Comparison of ENCODE assay signal across 10 mouse cellular contexts in the genomic region with DNA sequence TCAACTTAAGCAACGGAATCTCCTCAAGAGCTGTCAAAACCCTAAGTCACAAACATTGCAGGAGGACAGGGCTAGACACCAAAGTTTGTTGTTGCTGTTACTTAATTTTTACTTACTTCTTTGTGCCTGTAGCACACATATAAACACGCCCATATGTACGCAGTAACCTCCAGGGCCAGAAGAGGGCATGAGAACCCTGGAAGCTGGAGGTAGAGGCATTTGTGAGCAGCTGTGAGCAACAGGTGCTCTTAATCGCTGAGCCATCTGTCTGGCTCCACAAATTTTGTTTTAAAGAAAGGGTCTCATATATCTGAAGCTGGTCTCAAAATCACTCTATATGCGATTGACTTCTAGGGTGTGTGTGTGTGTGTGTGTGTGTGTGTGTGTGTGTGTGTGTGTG. TPM values are rescaled to one million over a fixed set of nuclear protein-coding genes. Genes with fewer than 3 reads are reported as not detected.
DNase-seq lines count a peak whose midpoint lies in the region; ATAC-seq and TF ChIP-seq lines count a peak whose summit lies in the region.
"Had no signal": no experiment of that assay in that cellular context is flagged by ENCODE, and none has a peak within 500 bp of the region (broad histone marks: within the 10 kb centered on the region; RNA-seq: fewer than 3 reads in every experiment).

No protein-coding gene starts in this region.

- WGBS in hindbrain, embryonic 14.5 days = 63% methylated on average over 5 of the region's 5 CpGs
- 56% methylated on average over 5 of the region's 5 CpGs for WGBS in hindbrain, embryonic 13.5 days

- H3K9me3 ChIP-seq in hindbrain, embryonic 14.5 days (ENCODE audit: control insufficient read depth, low read length) = no peaks in the 10 kb centered on the region
- H3K9me3 ChIP-seq in hindbrain, embryonic 13.5 days = no peaks in the 10 kb centered on the region
- no peaks in the 10 kb centered on the region for H3K9me3 ChIP-seq in E14TG2a.4 (ENCODE audit: low read length)
- H3K9me3 ChIP-seq: embryonic facial prominence, embryonic 13.5 days; midbrain, embryonic 12.5 days had no signal

- no peak overlapping the region for H3K9ac ChIP-seq in hindbrain, embryonic 14.5 days
- no peak overlapping the region for H3K9ac ChIP-seq in hindbrain, embryonic 13.5 days
- H3K9ac ChIP-seq: embryonic facial prominence, embryonic 13.5 days; midbrain, embryonic 12.5 days had no signal

- H3K4me2 ChIP-seq in hindbrain, embryonic 14.5 days (replicated peaks) = no peak overlapping the region
- H3K4me2 ChIP-seq in hindbrain, embryonic 13.5 days = no peak overlapping the region
- H3K4me2 ChIP-seq: embryonic facial prominence, embryonic 13.5 days; midbrain, embryonic 12.5 days had no signal

- H3K27me3 ChIP-seq in hindbrain, embryonic 14.5 days (ENCODE audit: control insufficient read depth, insufficient read depth, low read length) = no peaks in the 10 kb centered on the region
- H3K27me3 ChIP-seq in hindbrain, embryonic 13.5 days = no peaks in the 10 kb centered on the region
- no peaks in the 10 kb centered on the region for H3K27me3 ChIP-seq in E14TG2a.4 (ENCODE audit: insufficient read depth, low read length)
- H3K27me3 ChIP-seq: embryonic facial prominence, embryonic 13.5 days; midbrain, embryonic 12.5 days had no signal

- no peak overlapping the region for H3K27ac ChIP-seq in hindbrain, embryonic 14.5 days
- H3K27ac ChIP-seq in hindbrain, embryonic 13.5 days = no peak overlapping the region
- H3K27ac ChIP-seq: embryonic facial prominence, embryonic 13.5 days; midbrain, embryonic 12.5 days had no signal

- no peak for ATAC-seq in hindbrain, embryonic 14.5 days (ENCODE audit: low FRiP score)
- no peak for ATAC-seq in hindbrain, embryonic 13.5 days (ENCODE audit: low FRiP score)

- TF ChIP-seq CTCF in E14TG2a.4 (conservative IDR thresholded peaks at IDR 0.05; ENCODE audit: low read length) = peak; percentile 40

- peak; percentile 38 for DNase-seq in hindbrain, embryonic 14.5 days (ENCODE audit: low spot score)
- peak; percentile 40 for DNase-seq in c-Kit-positive CD71-positive TER-119-positive erythroid progenitor cells, embryonic 14.5 days (ENCODE audit: low spot score)
- peak; percentile 53 for DNase-seq in kidney, postnatal 14 days
- peak; percentile 68 for DNase-seq in retina, embryonic 14.5 days (ENCODE audit: low spot score)
- DNase-seq in urinary bladder, adult 18-20 months (ENCODE audit: low spot score in 2 of 2) = no peak
- no peak for DNase-seq in frontal cortex, postnatal 25 days (ENCODE audit: low spot score in 2 of 2)

- peaks cover 11% of the 10 kb centered on the region for H3K4me1 ChIP-seq in hindbrain, embryonic 14.5 days (replicated peaks; ENCODE audit: control insufficient read depth, insufficient read depth, low read length)
- peaks cover 10% of the 10 kb centered on the region; the same call in 1 of the 2 replicates for H3K4me1 ChIP-seq in hindbrain, embryonic 13.5 days (replicated peaks)
- peaks cover 28% of the 10 kb centered on the region for H3K4me1 ChIP-seq in E14TG2a.4 (replicated peaks; ENCODE audit: low read depth, low read length)

- no peaks in the 10 kb centered on the region for H3K36me3 ChIP-seq in hindbrain, embryonic 14.5 days (replicated peaks; ENCODE audit: control insufficient read depth, insufficient read depth)
- peaks cover 5% of the 10 kb centered on the region for H3K36me3 ChIP-seq in hindbrain, embryonic 13.5 days
- peaks cover 8% of the 10 kb centered on the region for H3K36me3 ChIP-seq in E14TG2a.4 (ENCODE audit: insufficient read depth, low read length)
- H3K36me3 ChIP-seq: embryonic facial prominence, embryonic 13.5 days had no signal

- H3K4me3 ChIP-seq in hindbrain, embryonic 14.5 days (replicated peaks; ENCODE audit: low read length) = no peak overlapping the region
- no peak overlapping the region for H3K4me3 ChIP-seq in hindbrain, embryonic 13.5 days
- no peak overlapping the region for H3K4me3 ChIP-seq in E14TG2a.4 (replicated peaks; ENCODE audit: low read length)
- H3K4me3 ChIP-seq: embryonic facial prominence, embryonic 13.5 days; midbrain, embryonic 12.5 days had no signal

RNA-seq across cellular contexts. Expression of a gene that starts 3.2 kb away (rescaled TPM):
- 2.3 and 3.2 TPM in 2 replicates for polyA plus RNA-seq in hindbrain, embryonic 14.5 days (2014; fragmentation: Nextera tagmentation; extraction: Ambion mirVana)
- 4.2 and 5.3 TPM in 2 replicates for polyA plus RNA-seq in hindbrain, embryonic 13.5 days (2015; fragmentation: Nextera tagmentation; extraction: Ambion mirVana)

RNA-seq across cellular contexts. Expression of a gene that starts 6.4 kb away (rescaled TPM):
- polyA plus RNA-seq in hindbrain, embryonic 14.5 days (2014; fragmentation: Nextera tagmentation; extraction: Ambion mirVana) = 0.35 and 0.39 TPM in 2 replicates
- 0.30 and 0.54 TPM in 2 replicates for polyA plus RNA-seq in hindbrain, embryonic 13.5 days (2015; fragmentation: Nextera tagmentation; extraction: Ambion mirVana)

RNA-seq across cellular contexts. Expression of a gene that starts 28.6 kb away (rescaled TPM):
- 34.5 and 41.2 TPM in 2 replicates for polyA plus RNA-seq in hindbrain, embryonic 14.5 days (2014; fragmentation: Nextera tagmentation; extraction: Ambion mirVana)
- 77.4 and 79.9 TPM in 2 replicates for polyA plus RNA-seq in hindbrain, embryonic 13.5 days (2015; fragmentation: Nextera tagmentation; extraction: Ambion mirVana)

RNA-seq across cellular contexts. Expression of a gene that starts 35.9 kb away (rescaled TPM):
- polyA plus RNA-seq in hindbrain, embryonic 14.5 days (2014; fragmentation: Nextera tagmentation; extraction: Ambion mirVana) = 70.0 and 86.0 TPM in 2 replicates
- 90.1 and 92.0 TPM in 2 replicates for polyA plus RNA-seq in hindbrain, embryonic 13.5 days (2015; fragmentation: Nextera tagmentation; extraction: Ambion mirVana)

RNA-seq across cellular contexts. Expression of a gene that starts 50.9 kb away (rescaled TPM):
- polyA plus RNA-seq in hindbrain, embryonic 14.5 days (2014; fragmentation: Nextera tagmentation; extraction: Ambion mirVana) = 32.7 and 36.5 TPM in 2 replicates
- 34.8 and 37.3 TPM in 2 replicates for polyA plus RNA-seq in hindbrain, embryonic 13.5 days (2015; fragmentation: Nextera tagmentation; extraction: Ambion mirVana)

Comparison
In these comparisons a context has a peak if more than half of its experiments do, and no peak if none do; other contexts are left out.
1. DNase-seq: peak in hindbrain, embryonic 14.5 days (single experiment), c-Kit-positive CD71-positive TER-119-positive erythroid progenitor cells, embryonic 14.5 days (single experiment), kidney, postnatal 14 days (single experiment) and retina, embryonic 14.5 days (single experiment); none in urinary bladder, adult 18-20 months (0 of 2) and frontal cortex, postnatal 25 days (0 of 2).